Comparison of ENCODE assay signal across 20 mouse cellular contexts in genomic region chr11:22644877-22645276, GRCm38 (mm10).
"Had no signal": no experiment of that assay in that cellular context is flagged by ENCODE, and none has a peak within 500 bp of the region (broad histone marks: within the 10 kb centered on the region; RNA-seq: fewer than 3 reads in every experiment).

No protein-coding gene starts in this region.

- H3K9ac ChIP-seq: limb, embryonic 12.5 days; limb, embryonic 15.5 days; liver, embryonic 12.5 days; liver, embryonic 15.5 days; stomach, embryonic 15.5 days had no signal

- H3K4me2 ChIP-seq: limb, embryonic 12.5 days; limb, embryonic 15.5 days; liver, embryonic 12.5 days; liver, embryonic 15.5 days; midbrain, embryonic 11.5 days; stomach, embryonic 15.5 days had no signal

- H3K27me3 ChIP-seq: limb, embryonic 12.5 days; limb, embryonic 15.5 days; liver, embryonic 12.5 days; liver, embryonic 15.5 days; stomach, embryonic 15.5 days had no signal

- H3K9me3 ChIP-seq: limb, embryonic 15.5 days; liver, embryonic 12.5 days; liver, embryonic 15.5 days; stomach, embryonic 15.5 days had no signal

- DNase-seq: left cerebral cortex, postnatal 4 days; lung, adult 2 months; lung, postnatal 14 days; lung, postnatal 4 days; midbrain, embryonic 14.5 days; right cerebral cortex, adult 18-20 months; right cerebral cortex, postnatal 14 days; right cerebral cortex, postnatal 4 days; spleen, adult 18-20 months; thymus, adult 2 months; thymus, postnatal 14 days; thymus, postnatal 4 days had no signal

- H3K4me3 ChIP-seq: limb, embryonic 12.5 days; limb, embryonic 15.5 days; liver, embryonic 12.5 days; liver, embryonic 15.5 days; stomach, embryonic 15.5 days had no signal

- H3K36me3 ChIP-seq: limb, embryonic 12.5 days; limb, embryonic 15.5 days; liver, embryonic 12.5 days; liver, embryonic 15.5 days; stomach, embryonic 15.5 days had no signal

- ATAC-seq: hindbrain, embryonic 16.5 days; liver, embryonic 12.5 days had no signal

- H3K27ac ChIP-seq: kidney, postnatal 0 days; limb, embryonic 12.5 days; liver, embryonic 12.5 days; liver, embryonic 15.5 days had no signal

- H3K4me1 ChIP-seq: limb, embryonic 12.5 days; liver, embryonic 15.5 days; stomach, embryonic 15.5 days had no signal
